Mouse (Mus musculus) urinary bladder, postnatal 36 days (tissue): ENCODE data around the gene 3110040N11Rik.
A peak's percentile ranks its signal among the peaks of the same experiment; 100 is the strongest.

Source experiments
- DNase-seq, 2 experiments: peaks; one replicate each; pipeline ENCODE4 v3.0.0; 2022; ENCODE audit warnings: low spot score in 2 of 2, mixed read lengths in 1 of 2

The 3110040N11Rik gene

DNA sequence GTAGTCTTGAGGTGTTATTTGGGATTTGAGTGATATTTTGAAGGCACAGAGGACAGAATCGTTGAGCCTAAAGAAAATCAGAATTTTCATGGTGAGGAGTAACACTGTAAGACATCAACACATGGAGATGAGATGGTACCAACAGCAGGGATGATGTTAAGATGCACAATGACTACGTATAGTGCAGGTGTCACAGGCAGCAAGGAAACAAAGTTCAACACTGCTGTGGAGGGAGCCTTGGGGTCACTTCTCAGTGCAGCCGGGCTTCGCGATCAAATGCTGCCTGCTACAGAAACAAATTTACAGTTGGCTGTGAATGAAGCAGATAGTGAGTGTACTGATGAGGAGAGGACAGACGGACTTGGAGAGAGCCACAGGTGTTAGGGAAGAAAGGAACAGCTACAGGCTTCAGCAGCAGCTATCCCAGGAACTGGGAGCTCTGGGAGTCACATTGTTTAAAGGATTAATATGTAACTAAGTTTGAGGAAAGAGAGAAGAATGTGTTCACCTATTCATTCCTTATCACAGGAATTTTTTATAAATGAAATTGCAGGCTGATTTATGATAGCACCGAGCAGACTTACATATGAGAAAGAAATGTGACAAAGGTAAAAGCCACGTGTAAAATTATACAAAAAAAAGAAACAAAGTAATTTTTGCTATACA is 50.4 kb downstream of the 3110040N11Rik start:
- no peak for DNase-seq

DNA sequence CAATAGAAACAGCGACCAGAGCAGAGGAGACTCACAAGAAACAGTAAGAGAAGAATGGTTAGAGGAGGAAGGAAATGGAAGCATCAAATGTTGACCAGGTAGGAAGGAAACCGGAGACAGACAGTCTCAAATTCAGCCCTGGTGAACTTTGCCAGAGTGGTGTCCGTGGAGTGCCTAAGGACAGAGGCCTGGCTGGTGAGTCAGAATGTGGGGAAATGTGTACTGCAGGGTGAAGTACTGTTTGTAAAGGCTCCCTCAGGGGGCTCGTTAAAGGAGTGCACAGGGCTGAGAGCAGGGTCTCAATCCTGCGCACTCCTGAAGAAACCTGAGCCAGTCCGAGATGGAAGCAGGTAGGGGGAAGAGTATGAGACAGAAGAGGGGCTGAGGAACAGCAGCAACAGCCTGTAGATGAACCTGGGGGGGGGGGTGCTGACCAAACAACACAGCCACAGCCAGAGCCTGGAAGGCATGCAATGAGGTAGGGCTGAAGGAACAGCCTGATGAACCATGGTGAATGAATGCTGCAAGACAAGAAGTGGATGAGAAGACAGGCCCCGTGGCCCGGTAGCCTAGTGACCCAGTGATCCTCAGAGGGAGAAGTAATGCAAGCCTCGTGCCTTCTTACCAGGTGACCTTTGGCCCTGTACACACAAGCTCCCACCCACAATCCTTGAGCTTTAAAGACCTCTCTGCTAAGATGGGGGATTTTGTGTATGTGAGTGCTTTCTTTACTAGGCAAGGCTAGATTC is 53.8 kb downstream of the 3110040N11Rik start:
- DNase-seq = peak; percentile 25 to 37

DNA sequence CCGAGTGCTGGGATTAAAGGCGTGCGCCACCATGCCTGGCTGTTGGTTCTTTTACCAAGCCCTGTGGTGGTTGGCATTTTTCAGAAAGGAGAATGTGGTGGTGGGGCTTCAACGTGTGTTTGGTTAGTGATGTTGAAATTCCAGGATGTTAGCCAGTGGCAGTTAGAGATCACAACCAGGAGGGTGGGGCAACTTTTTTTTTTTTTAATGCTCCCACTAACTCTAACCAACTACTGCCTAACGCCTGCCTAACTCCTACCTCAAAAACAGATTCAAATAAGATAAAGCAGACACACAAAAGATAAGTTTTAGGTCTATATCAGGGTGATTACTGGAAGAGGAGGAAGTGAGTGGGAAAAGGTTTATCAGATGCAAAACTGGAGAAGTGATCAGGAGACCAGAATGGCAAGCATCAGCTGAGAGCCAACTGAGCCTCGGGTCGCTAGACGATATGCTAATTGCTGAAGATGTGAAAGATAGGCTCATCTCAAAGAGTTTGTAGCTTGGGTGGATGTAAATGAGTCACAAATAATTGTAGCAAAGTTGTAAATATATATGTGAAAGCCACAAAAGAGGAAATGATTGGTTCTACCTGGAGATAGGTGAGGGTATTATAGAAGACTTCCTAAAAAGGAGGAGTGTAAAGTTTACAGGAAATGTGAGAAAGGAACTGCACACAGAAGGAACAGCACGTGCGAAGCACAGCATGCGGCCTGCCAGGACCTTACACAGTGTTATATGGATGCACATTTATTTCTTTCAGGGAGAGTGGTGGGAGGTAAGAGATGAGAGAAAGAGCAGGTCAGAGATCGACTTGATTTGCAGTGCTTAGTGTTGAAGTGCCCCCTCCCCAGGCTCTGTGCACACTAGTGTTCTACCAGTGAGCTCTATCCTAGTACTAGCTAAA is 56.8 kb downstream of the 3110040N11Rik start:
- no peak for DNase-seq
